Mouse (Mus musculus) small intestine, adult 2 months (tissue): ENCODE results near the gene Kirrel3.

Experiments
- CTCF ChIP-seq: fragments of 200-500 bp; IDR thresholded peaks from 2 replicates; pipeline ENCODE4 v1.5.1; 2012; ENCODE audit warnings: low read depth, mild to moderate bottlenecking, control low read depth, inconsistent platforms, low read length, moderate library complexity, mixed read lengths; ENCODE audit not compliant: insufficient replicate concordance, insufficient read length; ENCODE audit errors: extremely low read depth
- POLR2A ChIP-seq: fragments of 200-500 bp; IDR thresholded peaks from 2 replicates; pipeline ENCODE4 v1.6.1; 2012; ENCODE audit warnings: low read depth, mild to moderate bottlenecking, control low read depth, inconsistent platforms, low read length, moderate library complexity

DNA sequence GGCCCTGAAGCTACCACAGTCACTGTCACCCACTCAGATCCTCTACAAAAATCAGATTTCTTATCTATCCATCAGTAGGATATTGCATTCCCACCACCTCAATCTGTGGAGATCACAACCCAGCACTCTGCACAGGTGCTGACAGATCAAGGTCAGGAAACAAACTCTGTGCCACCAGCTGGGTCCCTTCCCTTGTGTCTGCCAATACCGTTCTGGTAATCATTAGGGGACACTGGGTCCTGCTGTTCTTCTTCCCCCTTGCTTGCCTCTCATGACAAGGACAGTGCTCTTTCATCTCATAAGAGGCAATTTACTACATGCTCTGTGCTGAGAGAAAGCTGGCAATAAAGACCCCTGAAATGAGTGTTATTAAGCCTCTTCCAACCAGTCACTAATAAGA lies 444.7 kb downstream of the Kirrel3 start:
- TF ChIP-seq POLR2A (no peak), CTCF (no peak)
